Mouse (Mus musculus) bone marrow macrophage, adult 2 months (primary cell): ENCODE measurements at regions not wholly inside any gene's neighbourhood (a gene's known extent, or its start where the extent isn't known, plus 50 kb on each side); places are given as distances from the start of the nearest gene placed in this dataset.
"Not testable (repeated sequence)": the region's sequence is repeated elsewhere in the genome, so short reads cannot be mapped to it uniquely, and the experiment has no call there.

ENCODE experiments used
- CTCF ChIP-seq: IDR thresholded peaks from 2 replicates; pipeline ENCODE4 v1.5.1; 2012; ENCODE audit warnings: low read depth, mild to moderate bottlenecking, low read length, moderate library complexity
- POLR2A ChIP-seq: IDR thresholded peaks from 2 replicates; pipeline ENCODE4 v1.6.1; 2012; ENCODE audit warnings: mild to moderate bottlenecking, low read depth, low read length, borderline replicate concordance

- TF ChIP-seq CTCF, POLR2A: not testable (repeated sequence)
Observed at GRCm38 (mm10) chr14:52989940-52990339, 494.4 kb upstream of the Olfr1507 start.
